Mouse (Mus musculus) myocyte (in vitro differentiated cells): ENCODE results near the gene A2ml1.

Source experiments
- MYOG ChIP-seq, 3 experiments: IDR thresholded peaks; one replicate each; pipeline ENCODE4 v1.6.1; 2011; ENCODE audit warnings: control low read depth in 2 of 3, low read depth in 2 of 3, mild to moderate bottlenecking in 2 of 3; ENCODE audit not compliant: insufficient read length in 2 of 3, control insufficient read depth in 1 of 3, insufficient read depth in 1 of 3
- POLR2A ChIP-seq: IDR thresholded peaks from one replicate; pipeline ENCODE4 v1.6.1; 2011; ENCODE audit warnings: low read depth, mild to moderate bottlenecking, control low read depth, moderate library complexity; ENCODE audit not compliant: insufficient read length
- POLR2AphosphoS2 ChIP-seq: IDR thresholded peaks from one replicate; pipeline ENCODE4 v1.6.1; 2011; ENCODE audit warnings: low read depth, control low read depth; ENCODE audit not compliant: insufficient read length

DNA sequence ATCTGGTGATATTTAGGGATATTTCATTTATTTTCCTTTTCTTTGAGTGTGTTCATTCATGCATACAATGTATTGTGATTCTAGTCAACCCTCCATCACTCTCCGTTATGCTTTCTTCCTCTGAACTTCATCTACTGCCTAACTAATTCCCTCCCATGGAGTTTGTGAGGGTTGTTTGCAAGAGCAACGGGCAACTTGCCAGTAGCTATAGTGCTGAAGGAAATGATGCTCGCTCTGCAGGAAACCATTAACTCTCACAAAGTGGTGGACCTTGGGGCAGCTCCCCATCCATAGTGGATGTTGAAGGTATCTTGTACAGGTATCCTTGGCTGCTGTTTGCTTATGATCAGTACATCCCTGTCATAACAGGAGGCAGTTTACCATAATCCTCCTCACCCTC is 20.6 kb upstream of the A2ml1 start:
- TF ChIP-seq MYOG (IDR thresholded peaks at IDR 0.05; ENCODE audit: control insufficient read depth in 1 of 3, insufficient read depth in 1 of 3, insufficient read length in 2 of 3, low read depth in 2 of 3): no peak
- TF ChIP-seq POLR2A: no peak
- TF ChIP-seq POLR2AphosphoS2: no peak
